Mouse (Mus musculus): Measurements from ENCODE around the gene 1700024G13Rik.

The 1700024G13Rik gene

GRCm38 (mm10) chr14:32332515-32333445 lies 55.4 kb downstream of the 1700024G13Rik start:
- DNase-seq (ENCODE audit: low spot score) = no peak

DNA sequence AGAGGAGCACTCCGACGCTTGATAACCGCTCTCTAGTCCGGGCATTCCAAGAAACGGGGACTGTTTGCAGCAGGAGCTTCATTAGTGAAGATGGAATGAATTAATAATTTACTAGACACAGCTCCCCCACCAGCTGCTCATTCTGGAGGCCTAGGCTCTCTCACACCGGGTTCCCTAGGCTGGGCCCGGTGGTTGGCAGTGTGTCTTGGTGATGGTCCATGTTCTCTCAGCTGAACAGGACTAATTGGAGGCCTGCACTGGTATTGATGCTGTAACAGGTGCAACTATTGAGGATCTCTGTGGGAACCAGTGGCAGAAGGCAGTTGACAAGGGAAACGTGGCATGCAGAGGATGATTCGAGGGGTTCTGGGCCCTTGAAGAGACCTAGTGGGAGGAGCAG lies 60.8 kb downstream of the 1700024G13Rik start:
- no peak for DNase-seq (ENCODE audit: low spot score)
